Mouse (Mus musculus) kidney, embryonic 16.5 days (tissue): ENCODE measurements around the gene Dync1h1. TPM values are rescaled to one million over a fixed set of nuclear protein-coding genes. Genes with fewer than 3 reads are reported as not detected.

Experiments
- ATAC-seq: fragments of 200-750 bp; cut with Nextera tagmentation; 2 replicates; pipeline ENCODE4 v1.8.0; 2017; ENCODE audit warnings: moderate TSS enrichment; ENCODE audit not compliant: low FRiP score, low TSS enrichment
- H3K27ac ChIP-seq: fragments of 300-500 bp; sonication (generic); 2 replicates; pipeline ENCODE4 v1.5.1; 2014; ENCODE audit warnings: low read length
- H3K27me3 ChIP-seq: fragments of 300-500 bp; sonication (generic); 2 replicates; pipeline ENCODE4 v1.6.1; 2014; ENCODE audit warnings: low read length, control low read depth, mixed read lengths; ENCODE audit not compliant: insufficient read depth
- H3K36me3 ChIP-seq: fragments of 300-500 bp; sonication (generic); 2 replicates; pipeline ENCODE4 v1.6.1; 2014; ENCODE audit warnings: low read length, control low read depth, mixed read lengths; ENCODE audit not compliant: insufficient read depth
- H3K4me1 ChIP-seq: fragments of 300-500 bp; sonication (generic); 2 replicates; pipeline ENCODE4 v1.6.1; 2014; ENCODE audit warnings: low read length, control low read depth, mixed read lengths; ENCODE audit not compliant: insufficient read depth
- H3K4me2 ChIP-seq: fragments of 300-500 bp; sonication (generic); replicated peaks from 2 replicates; pipeline ENCODE4 v1.6.1; 2014; ENCODE audit warnings: low read depth, low read length
- H3K4me3 ChIP-seq: fragments of 300-500 bp; sonication (generic); 2 replicates; pipeline ENCODE4 v1.5.1; 2014; ENCODE audit warnings: mild to moderate bottlenecking, low read length
- H3K9ac ChIP-seq: fragments of 300-500 bp; sonication (generic); replicated peaks from 2 replicates; pipeline ENCODE4 v1.6.1; 2014; ENCODE audit warnings: low read length
- H3K9me3 ChIP-seq: fragments of 300-500 bp; sonication (generic); 2 replicates; pipeline ENCODE4 v1.6.1; 2016; ENCODE audit warnings: low read length, control low read depth
- WGBS: fragments of 180-500 bp; shearing (Covaris S2); extraction: QIAGEN DNeasy Blood & Tissue Kit; methylation state at CpG from one replicate; pipeline ENCODE4 v1.1.7; 2014; 5-methylcytosine and 5-hydroxymethylcytosine counted together
- polyA plus RNA-seq: library from polyadenylated mRNA; unstranded; fragments of >200 nt; fragmentation: Nextera tagmentation; extraction: Ambion mirVana; gene quantifications from 2 replicates; pipeline ENCODE4 v1.2.1, GENCODE M21; 2015

Dync1h1 gene
- polyA plus RNA-seq, 1 experiment from 2014 or later, result 53.9 TPM

DNA sequence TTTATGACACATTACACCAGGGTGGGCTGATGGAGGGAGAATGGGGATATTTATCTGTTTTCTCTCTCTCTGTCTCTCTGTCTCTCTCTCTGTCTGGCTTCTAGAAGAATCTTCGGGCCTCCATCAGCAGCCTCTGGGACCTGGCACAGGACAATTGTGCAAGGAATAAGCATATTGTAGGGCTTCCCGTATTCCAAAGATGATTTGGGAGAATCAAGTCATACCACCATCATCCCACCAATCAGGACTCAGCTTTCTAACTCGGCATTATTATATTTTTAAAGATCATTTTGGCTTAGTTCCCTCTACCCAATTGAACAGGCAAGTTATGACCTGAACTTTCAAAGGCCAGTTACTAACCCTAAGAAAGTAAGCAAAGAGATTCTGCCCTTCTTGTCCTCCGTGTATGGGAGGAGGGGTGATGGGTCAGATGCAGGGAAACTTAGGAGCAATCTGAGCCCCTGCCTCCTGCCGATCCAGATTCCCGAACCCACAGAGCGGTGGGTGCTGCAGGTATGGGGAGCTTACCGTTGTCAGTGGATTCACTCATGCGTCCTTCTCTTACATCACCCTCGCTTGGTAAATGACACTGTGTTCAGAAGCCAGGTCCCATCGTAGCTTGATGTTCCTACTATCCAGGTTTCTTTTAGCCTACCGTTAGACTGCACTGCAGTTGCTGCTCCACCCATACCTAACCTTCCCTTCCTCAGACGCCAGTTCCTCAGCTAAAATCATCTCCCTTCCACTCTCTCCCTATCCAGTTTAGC is 844 bp upstream of the Dync1h1 start:
- 51% methylated on average over 13 of the region's 13 CpGs for whole genome bisulfite sequencing
- peaks cover 21% of the 10 kb centered on the region for H3K4me1 ChIP-seq
- peak; percentile 17; the same call in 1 of the 2 replicates for ATAC-seq

DNA sequence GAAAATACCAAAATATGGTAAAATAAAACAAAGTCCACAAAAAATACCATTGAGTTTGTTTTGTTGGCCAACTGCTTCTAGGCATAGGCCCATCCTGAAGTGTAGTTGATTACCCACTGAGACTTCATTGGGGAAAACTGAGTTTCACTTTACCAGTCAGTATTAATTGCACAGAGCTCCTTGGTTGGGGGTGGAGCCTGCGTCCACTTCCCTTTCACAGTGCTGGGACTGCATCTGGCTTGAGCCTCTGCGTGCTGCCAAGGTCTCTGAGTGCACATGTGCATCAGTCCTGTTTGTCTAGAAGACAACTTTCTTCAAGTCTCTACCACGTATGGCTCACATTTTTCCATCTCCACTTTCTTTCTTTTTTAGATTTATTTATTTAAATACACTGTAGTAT is 4.9 kb downstream of the Dync1h1 start:
- H3K4me1 ChIP-seq, result peaks cover 31% of the 10 kb centered on the region

More for the DNA sequence above, 844 bp upstream of the Dync1h1 start:
- peak overlapping the region; percentile 94 for H3K4me3 ChIP-seq
- no peaks in the 10 kb centered on the region for H3K27me3 ChIP-seq
- H3K9ac ChIP-seq, result 0 out of 2 replicates have a peak overlapping the region, but pooled peaks have one; percentile 10
- no peak overlapping the region for H3K27ac ChIP-seq
- H3K36me3 ChIP-seq, result no peaks in the 10 kb centered on the region
- H3K9me3 ChIP-seq, result no peaks in the 10 kb centered on the region
- peak overlapping the region; percentile 61 for H3K4me2 ChIP-seq

GRCm38 (mm10) chr12:110606676-110607075 is 5.4 kb downstream of the Dync1h1 start:
- Histone ChIP-seq H3K36me3 (0 out of 2 replicates have a peak, but pooled peaks cover 2% of the 10 kb centered on the region), H3K27me3 (no peaks in the 10 kb centered on the region), H3K4me1 (peaks cover 31% of the 10 kb centered on the region), H3K9ac (no peak overlapping the region), H3K9me3 (no peaks in the 10 kb centered on the region), H3K4me2 (no peak overlapping the region), H3K4me3 (no peak overlapping the region), H3K27ac (no peak overlapping the region)
- 84% methylated on average over 2 of the region's 2 CpGs for WGBS
- no peak for ATAC-seq

More for the DNA sequence above, 4.9 kb downstream of the Dync1h1 start:
- ATAC-seq, result no peak
- no peaks in the 10 kb centered on the region for H3K36me3 ChIP-seq
- H3K4me2 ChIP-seq, result no peak overlapping the region
- no peak overlapping the region for H3K27ac ChIP-seq
- no peak overlapping the region for H3K4me3 ChIP-seq
- WGBS, result 91% methylated on average over 3 of the region's 3 CpGs
- no peak overlapping the region for H3K9ac ChIP-seq
- no peaks in the 10 kb centered on the region for H3K27me3 ChIP-seq
- no peaks in the 10 kb centered on the region for H3K9me3 ChIP-seq

- no peaks in the 10 kb centered on the region for H3K9me3 ChIP-seq
- H3K4me3 ChIP-seq, result no peak overlapping the region
- peaks cover 18% of the 10 kb centered on the region; the same call in 1 of the 2 replicates for H3K4me1 ChIP-seq
- H3K9ac ChIP-seq, result 0 out of 2 replicates have a peak overlapping the region, but pooled peaks have one; percentile 24
- H3K27ac ChIP-seq, result peak overlapping the region; percentile 72; the same call in 1 of the 2 replicates
- peaks cover 16% of the 10 kb centered on the region for H3K36me3 ChIP-seq
- H3K27me3 ChIP-seq, result no peaks in the 10 kb centered on the region
- ATAC-seq, result peak; percentile 85
- no peak overlapping the region for H3K4me2 ChIP-seq
- 55% methylated on average over 11 of the region's 11 CpGs for WGBS
These were observed 7.4 kb downstream of the Dync1h1 start for GRCm38 (mm10) chr12:110608460-110609152.

- H3K9ac ChIP-seq, result 0 out of 2 replicates have a peak overlapping the region, but pooled peaks have one; percentile 24
- no peaks in the 10 kb centered on the region for H3K9me3 ChIP-seq
- no peak overlapping the region for H3K4me3 ChIP-seq
- peak overlapping the region; percentile 72; the same call in 1 of the 2 replicates for H3K27ac ChIP-seq
- H3K4me2 ChIP-seq, result no peak overlapping the region
- 82% methylated on average over 9 of the region's 9 CpGs for WGBS
- no peak for ATAC-seq
- no peaks in the 10 kb centered on the region for H3K27me3 ChIP-seq
- peaks cover 14% of the 10 kb centered on the region; the same call in 1 of the 2 replicates for H3K4me1 ChIP-seq
- H3K36me3 ChIP-seq, result peaks cover 17% of the 10 kb centered on the region
These were observed 7.9 kb downstream of the Dync1h1 start for GRCm38 (mm10) chr12:110609153-110609497.

DNA sequence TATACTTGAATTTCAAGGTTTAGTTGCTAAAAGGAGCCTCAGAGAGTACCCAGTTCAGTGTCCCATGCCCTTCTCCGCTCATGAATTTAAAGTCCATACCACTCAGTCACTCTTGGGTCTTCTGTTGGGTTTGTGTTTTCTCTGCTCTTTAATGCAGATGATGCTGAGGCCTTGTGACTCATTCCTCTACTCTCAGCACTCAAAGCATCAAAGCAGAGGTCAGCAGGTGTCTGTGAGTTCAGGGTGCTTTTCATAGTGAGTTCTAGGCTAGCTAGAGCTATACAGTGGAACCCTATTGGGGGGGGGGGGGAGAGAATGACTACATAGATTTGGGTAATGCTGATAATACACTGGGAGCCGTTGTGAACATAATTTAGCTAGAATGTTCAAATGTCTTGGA is 9.5 kb downstream of the Dync1h1 start:
- no peak for ATAC-seq
- 94% methylated on average over 2 of the region's 2 CpGs for WGBS
- H3K9ac ChIP-seq, result no peak overlapping the region
- no peak overlapping the region for H3K4me2 ChIP-seq
- peaks cover 14% of the 10 kb centered on the region; the same call in 1 of the 2 replicates for H3K4me1 ChIP-seq
- no peaks in the 10 kb centered on the region for H3K9me3 ChIP-seq
- no peaks in the 10 kb centered on the region for H3K27me3 ChIP-seq
- H3K4me3 ChIP-seq, result no peak overlapping the region
- H3K27ac ChIP-seq, result no peak overlapping the region
- peaks cover 31% of the 10 kb centered on the region for H3K36me3 ChIP-seq

DNA sequence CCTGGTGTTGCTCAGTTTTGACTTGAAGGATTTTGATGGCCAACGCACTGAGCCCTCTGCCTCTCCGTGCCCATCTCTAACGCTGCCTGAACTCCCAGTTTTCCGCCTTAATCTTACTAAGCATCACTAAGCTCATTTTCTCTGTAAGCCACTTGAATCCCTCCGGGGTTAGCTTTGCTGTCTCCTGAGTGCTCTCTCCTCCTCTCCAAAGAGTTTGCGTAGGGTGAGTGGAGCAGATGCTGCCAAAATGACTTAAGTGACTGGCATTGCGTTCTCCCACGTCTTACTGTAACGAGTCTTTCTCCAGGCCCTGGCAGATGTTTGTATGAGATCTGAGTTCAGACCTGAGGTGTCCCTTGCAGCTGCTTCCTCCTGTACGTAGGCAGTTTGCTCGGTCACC is 28.8 kb downstream of the Dync1h1 start:
- WGBS, result 96% methylated on average over 11 of the region's 11 CpGs

DNA sequence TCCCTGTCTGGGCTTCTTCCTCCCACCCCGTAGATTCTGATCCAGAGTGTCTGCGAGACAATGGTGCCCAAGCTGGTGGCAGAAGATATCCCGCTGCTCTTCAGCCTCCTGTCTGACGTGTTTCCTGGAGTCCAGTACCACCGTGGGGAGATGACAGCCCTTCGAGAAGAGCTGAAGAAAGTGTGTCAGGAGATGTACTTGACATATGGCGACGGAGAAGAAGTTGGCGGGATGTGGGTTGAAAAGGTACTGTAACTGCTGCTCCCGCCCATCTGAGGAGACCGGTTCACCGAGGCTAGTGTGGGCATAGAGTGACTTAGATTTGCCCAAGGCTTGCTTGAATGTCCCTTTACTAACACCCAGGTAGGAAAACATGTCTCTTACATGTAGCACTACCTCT is 35.0 kb downstream of the Dync1h1 start:
- ATAC-seq, result no peak
- no peaks in the 10 kb centered on the region for H3K4me1 ChIP-seq
- no peak overlapping the region for H3K4me3 ChIP-seq
- H3K9ac ChIP-seq, result no peak overlapping the region
- H3K36me3 ChIP-seq, result peaks cover 97% of the 10 kb centered on the region
- H3K27ac ChIP-seq, result no peak overlapping the region
- no peaks in the 10 kb centered on the region for H3K27me3 ChIP-seq
- H3K4me2 ChIP-seq, result no peak overlapping the region
- no peaks in the 10 kb centered on the region for H3K9me3 ChIP-seq
- 95% methylated on average over 12 of the region's 12 CpGs for WGBS

More for the DNA sequence above, 28.8 kb downstream of the Dync1h1 start:
- Histone ChIP-seq H3K36me3 (peaks cover 99% of the 10 kb centered on the region), H3K9ac (no peak overlapping the region), H3K9me3 (no peaks in the 10 kb centered on the region), H3K4me3 (no peak overlapping the region), H3K4me1 (no peaks in the 10 kb centered on the region), H3K27ac (no peak overlapping the region), H3K27me3 (no peaks in the 10 kb centered on the region), H3K4me2 (no peak overlapping the region)
- no peak for ATAC-seq

DNA sequence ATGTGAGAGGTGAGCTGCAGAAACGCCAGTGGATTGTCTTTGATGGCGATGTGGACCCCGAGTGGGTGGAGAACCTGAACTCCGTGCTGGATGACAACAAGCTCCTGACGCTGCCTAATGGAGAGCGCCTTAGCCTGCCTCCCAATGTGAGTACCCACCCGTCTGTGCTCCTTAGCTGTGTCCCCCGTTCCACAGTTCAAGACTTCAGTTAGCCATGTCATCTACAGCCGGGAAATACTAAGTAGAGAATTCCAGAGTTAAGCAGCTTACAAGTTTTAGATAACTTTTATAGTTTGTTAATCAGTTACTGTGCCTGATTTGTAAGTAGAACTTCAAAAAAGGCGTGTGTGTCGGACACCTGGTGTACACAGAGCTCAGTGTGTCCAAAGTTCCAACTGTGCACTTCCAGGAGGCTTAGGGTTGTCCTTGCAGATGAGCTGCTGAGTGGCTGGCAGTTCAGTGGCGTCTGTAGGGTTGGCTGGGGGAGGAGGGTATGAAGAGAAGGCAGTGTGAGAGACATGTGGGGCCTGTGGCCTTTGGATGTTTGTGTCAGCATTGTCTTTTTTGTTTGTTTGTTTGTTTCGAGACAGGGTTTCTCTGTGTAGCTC is 36.4 kb downstream of the Dync1h1 start:
- Histone ChIP-seq H3K36me3 (peaks cover 97% of the 10 kb centered on the region), H3K4me3 (no peak overlapping the region), H3K4me2 (no peak overlapping the region), H3K27ac (no peak overlapping the region), H3K9ac (no peak overlapping the region), H3K9me3 (no peaks in the 10 kb centered on the region), H3K4me1 (no peaks in the 10 kb centered on the region), H3K27me3 (no peaks in the 10 kb centered on the region)
- 90% methylated on average over 13 of the region's 13 CpGs for WGBS
- ATAC-seq, result no peak
